Mouse (Mus musculus) layer of hippocampus, postnatal 36 days (tissue): ENCODE data around the gene Gm26965. TPM values are rescaled to one million over a fixed set of nuclear protein-coding genes. Genes with fewer than 3 reads are reported as not detected.
"Not testable (repeated sequence)": the region's sequence is repeated elsewhere in the genome, so short reads cannot be mapped to it uniquely, and the experiment has no call there.

Experiments
- DNase-seq, 2 experiments: peaks; one replicate each; pipeline ENCODE4 v3.0.0; 2022
- total RNA-seq, 2 experiments: library from RNA; stranded (reverse); gene quantifications; 2 replicates each; pipeline ENCODE4 v1.2.3; 2021

Gm26965 gene
- total RNA-seq, result 1 to 10 TPM in 1 of 2 experiments, not detected in 1; 1.2 TPM

DNA sequence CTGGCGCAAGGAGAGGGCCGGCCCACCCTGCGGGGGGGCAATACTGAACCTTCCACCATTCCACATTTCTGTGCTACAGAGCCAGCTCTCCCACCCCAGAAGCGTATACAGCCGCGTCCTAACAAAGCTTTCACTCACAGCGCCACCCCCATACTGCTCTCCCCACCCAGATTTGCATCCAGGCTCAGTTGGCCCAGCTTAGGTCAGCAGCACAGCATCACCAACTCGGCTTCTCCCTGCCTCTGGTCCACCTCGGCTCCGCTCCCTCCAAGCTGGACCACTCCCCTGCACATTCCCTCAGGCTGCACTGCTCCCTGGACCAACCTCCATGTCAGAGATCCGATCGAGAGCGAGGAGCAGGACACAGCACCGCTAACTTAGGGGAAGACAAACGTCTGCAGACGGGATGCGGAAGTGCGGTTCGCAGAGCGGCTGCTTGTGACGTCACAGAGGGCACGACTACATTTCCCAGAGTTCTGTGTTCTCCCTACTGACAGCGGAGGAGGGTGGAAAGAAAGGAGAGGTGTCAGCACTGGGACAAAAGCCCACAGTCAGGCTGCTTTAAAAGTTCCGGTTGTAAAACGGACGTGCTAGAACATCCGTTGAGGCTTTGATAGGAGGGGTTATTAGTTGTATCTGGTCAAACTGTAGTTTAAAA, at the start of gene Gm26965, which contains the start of gene Zfp87:
Gene Gm26965 (minus strand): TSS at position 399 of the 658 bp plus-strand sequence.
Gene Zfp87 (minus strand): TSS at position 425 of the 658 bp plus-strand sequence.
- peak; percentile 93 to 94 for DNase-seq

DNA sequence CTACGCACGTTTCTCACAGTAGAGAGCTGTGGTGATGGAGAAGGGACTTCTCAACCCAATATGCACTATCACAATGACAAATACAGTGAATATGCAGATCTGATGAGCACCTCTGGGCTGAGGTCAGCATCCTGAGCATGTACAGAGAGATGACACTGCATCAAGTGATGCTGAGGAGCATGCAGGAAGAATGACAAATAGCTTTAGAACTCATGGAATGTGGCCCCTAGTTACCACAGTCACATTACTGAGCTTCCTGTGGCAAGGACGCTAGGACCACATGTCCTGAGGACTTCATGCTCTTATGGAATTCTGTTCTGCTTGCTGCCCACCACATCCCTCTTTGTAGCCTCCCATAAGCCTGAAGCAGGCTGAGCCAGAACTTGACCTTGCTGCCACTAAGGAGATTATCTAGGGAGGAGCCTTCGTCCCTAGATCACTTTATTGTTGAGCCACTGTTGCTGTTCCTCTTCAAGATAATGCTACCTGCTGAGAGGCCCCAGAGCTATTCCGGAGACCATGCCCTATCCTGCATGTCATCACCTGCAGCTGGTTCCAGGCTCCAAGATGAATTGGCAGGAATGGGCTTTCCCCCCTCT, 46.7 kb upstream of the Gm26965 start:
- no peak for DNase-seq

GRCm38 (mm10) chr13:67553730-67554129, 27.8 kb upstream of the Gm26965 start, which contains the start of gene Zfp748:
TSS of gene Zfp748 (minus strand) at chr13:67553830.
- no peak for DNase-seq

DNA sequence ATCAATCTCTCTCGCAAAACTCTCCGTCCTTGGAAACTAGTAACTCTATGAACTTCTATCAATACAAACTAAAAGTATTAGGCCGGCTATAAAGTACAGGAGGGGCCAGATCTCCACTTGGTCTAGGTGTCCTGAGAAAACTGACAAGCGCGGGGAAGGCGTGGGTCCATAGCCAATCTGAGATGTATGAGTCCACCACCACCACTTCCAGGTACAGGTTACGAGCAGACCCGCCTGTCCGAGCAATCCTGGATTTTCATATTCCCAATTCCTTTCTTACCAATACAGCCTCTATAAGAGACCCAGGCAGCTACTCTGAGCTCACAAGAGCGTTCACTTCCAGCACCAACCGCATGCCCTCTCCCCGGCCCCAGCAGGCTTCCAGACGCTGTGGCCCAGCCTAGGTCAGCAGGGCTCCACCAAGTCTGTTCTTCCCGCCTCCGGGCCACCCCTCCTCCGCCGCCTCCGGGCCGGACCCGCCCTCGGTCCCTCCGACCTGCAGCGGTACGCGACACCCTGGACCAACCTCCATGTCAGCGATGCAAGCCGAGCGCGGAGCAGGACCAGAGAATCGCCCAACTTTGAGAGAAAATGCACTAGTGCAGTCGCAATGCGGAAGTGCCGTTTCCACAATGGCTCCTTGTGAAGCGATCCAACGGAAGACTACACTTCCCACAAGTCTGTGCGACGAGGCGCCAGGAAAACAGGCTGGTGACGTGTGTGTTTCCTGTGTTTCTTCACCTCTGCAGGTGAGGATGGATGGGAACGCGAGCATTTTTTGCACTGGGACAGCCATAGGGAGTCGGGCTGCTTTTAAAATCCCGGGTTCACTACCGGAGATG, 26.8 kb upstream of the Gm26965 start:
- DNase-seq, result peak; percentile 88 to 89

- no peak for DNase-seq
Measured at GRCm38 (mm10) chr13:67545941-67546340, 20.0 kb upstream of the Gm26965 start.

DNA sequence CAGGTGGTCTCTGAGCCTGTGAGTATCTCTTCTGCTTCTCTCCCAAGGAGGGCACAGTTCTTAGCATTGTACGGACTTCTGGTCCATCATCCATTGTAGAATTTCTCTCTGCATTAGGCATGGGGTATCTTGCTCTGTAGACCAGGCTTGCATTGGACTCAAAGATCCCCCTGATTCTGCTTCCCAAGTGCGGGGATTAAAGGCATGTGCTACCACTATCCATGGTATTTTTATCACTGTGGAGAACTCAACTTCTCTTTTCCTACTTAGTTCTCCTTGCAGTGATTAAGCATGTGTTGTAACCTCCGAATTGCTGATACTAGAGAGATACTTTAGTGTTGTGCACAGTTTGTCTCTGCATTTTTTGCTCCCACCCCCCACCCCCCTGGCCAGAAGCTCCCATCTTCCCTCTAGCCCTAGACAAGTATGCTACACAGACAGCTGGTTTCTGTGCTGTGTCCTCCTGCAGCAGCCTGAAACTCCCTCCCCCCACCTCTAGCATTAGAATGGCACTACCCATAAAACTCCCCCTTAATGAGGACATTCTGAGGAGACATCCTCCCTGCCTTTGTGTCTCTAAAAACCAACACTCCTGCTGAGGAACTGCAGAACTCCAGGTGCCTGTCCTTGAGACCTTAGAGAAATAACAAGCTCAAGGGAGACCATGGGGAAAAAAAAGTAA, 1.2 kb upstream of the Gm26965 start:
- DNase-seq, result no peak

GRCm38 (mm10) chr13:67500908-67501307, 25.0 kb downstream of the Gm26965 start:
- no peak for DNase-seq

GRCm38 (mm10) chr13:67500084-67500719, 25.7 kb downstream of the Gm26965 start, which contains the start of gene Zfp58:
TSS of gene Zfp58 (minus strand) at chr13:67500555.
- peak; percentile 86 to 88 for DNase-seq

DNA sequence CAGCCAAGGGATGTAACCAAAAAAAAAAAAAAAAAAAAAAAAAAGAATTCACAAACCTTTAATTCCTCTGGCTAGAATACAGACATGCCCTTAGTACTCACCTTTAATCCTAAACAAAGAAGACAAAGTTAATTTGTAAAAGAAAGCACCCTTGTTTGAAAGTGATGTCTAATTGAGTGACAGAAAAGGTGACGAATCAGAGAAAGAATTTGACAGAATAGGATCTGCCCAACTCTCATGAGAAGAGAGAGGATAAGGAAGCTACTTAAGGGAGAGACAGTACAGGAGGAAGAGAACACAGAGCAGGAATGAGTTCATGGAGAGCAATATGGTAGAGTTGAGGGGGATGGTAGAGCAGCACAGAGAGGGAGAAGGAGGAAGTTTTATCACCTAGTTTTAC, 30.3 kb downstream of the Gm26965 start:
- no peak for DNase-seq

DNA sequence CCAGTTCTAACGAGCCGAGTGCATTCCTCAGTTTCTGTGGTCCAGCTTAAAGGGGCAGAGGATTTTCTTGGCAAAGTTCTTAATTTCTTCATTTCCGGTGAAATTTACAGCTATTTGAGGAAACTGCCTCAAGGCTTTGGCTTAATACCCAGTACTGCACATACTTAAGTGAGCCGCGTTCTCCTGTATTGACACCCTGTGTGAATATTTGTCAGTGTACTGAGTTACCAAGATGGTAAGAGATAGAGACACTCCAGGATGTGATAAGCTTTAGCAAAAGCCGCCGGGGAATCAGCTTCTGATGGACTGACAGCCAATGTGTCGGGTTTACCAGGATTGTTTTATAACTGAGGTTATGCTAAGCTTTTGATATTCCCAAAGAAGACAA, 41.5 kb downstream of the Gm26965 start:
- DNase-seq, result no peak

- peak; percentile 83 to 88 for DNase-seq
Measured at GRCm38 (mm10) chr13:67483625-67484423, 42.1 kb downstream of the Gm26965 start, which contains the start of gene Zfp874b. TSS of gene Zfp874b (minus strand) at chr13:67484258.

GRCm38 (mm10) chr13:67481528-67481927, 44.4 kb downstream of the Gm26965 start:
- DNase-seq, result no peak

DNA sequence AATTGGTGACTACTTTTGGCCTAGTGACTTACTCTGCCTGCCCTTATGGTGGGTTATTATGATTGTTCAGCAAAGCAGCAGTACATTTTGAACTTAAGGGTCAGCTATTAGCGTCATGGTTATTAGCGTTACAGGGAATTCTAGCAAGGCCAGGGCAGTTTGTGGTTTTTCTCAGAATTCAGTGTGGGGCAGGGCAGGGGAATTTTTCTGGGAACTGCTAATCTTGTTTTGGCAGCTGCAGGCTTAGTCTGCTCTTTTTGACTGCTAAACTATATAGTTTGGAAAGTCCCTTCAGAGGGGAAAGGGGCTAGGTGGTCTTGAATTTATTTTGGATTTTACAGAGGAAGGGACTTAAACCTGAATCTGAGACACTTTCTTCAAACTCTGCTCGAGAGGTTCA, 56.7 kb downstream of the Gm26965 start:
- DNase-seq, result no peak

DNA sequence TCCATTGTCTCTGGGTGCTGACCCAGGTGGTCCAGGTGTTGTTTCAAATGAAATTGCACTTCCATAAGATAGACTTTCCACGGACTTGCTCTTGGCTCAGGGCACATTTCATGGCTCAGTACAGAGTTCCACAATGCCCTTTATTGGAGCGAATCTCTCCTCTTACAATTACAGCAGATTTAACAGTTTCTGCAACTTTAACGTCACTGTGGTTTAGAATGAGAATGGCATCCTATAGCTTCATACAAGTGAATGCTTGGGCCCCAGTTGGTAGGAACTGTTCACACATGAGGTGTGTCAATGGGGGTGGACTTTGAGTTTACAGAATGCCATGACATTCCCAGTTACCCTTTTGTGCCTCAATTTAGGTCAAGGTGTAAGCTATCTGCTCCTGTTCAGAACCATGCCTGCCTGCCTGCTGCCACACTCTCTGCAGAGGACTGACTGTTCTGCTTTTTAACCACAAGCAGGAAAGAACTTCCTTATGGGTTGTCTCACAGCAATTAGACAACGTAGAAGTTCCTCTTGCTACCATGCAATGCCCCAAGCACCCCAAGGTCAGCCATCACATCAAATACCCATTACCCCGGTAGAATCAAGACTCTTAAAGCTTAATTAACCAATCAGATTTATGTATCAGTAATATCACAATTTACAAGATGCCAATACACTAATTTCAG, 62.3 kb downstream of the Gm26965 start:
- DNase-seq, result not testable (repeated sequence)

- DNase-seq, result peak in 1 of 2 experiments; percentile 3
Measured at GRCm38 (mm10) chr13:67452021-67452309, 74.0 kb downstream of the Gm26965 start.

DNA sequence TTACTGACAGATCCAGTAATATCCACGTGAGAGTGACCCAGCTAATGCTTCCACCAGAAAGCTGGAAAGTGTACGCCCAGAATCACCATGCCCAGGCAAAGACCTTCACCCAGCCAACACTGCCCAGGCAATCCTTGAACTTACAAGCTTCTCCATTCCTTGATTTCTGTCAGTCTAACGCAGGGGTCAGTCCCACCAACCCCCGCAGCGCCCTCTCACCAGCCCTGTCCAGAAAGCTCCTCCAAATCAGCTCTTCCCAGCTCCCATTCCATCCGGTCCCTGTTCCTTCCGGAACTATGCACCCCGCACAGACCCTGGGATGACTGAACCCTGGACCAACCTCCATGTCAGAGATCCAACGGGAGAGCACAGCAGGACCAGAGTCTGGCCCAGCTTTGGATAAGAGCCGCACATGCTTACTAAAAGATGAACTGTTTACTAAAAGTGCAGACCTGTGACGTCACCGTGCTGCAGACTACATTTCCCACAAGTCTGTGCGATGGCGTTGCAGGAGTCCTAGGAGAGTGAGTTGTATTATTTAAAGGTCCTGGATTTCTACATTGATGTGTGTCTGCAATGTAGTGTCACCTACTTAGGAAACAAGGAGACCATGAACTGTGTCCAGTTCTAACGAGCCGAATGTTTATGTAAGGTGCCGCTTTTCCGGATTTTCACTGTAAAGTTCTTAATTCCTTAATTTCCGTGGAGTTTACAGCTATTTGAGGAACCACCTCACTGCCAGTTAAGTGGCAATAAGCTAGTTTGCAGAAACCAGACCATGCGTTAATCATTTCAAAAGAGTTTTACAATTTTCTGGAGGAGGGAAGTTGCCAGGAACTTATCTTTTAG, 74.6 kb downstream of the Gm26965 start, which contains the start of gene Zfp874a:
Gene Zfp874a (minus strand): TSS at position 453 of the 849 bp plus-strand sequence.
- DNase-seq, result peak; percentile 87 to 91
